Mouse (Mus musculus): Measurements from ENCODE around the gene Tnik.

The Tnik gene

DNA sequence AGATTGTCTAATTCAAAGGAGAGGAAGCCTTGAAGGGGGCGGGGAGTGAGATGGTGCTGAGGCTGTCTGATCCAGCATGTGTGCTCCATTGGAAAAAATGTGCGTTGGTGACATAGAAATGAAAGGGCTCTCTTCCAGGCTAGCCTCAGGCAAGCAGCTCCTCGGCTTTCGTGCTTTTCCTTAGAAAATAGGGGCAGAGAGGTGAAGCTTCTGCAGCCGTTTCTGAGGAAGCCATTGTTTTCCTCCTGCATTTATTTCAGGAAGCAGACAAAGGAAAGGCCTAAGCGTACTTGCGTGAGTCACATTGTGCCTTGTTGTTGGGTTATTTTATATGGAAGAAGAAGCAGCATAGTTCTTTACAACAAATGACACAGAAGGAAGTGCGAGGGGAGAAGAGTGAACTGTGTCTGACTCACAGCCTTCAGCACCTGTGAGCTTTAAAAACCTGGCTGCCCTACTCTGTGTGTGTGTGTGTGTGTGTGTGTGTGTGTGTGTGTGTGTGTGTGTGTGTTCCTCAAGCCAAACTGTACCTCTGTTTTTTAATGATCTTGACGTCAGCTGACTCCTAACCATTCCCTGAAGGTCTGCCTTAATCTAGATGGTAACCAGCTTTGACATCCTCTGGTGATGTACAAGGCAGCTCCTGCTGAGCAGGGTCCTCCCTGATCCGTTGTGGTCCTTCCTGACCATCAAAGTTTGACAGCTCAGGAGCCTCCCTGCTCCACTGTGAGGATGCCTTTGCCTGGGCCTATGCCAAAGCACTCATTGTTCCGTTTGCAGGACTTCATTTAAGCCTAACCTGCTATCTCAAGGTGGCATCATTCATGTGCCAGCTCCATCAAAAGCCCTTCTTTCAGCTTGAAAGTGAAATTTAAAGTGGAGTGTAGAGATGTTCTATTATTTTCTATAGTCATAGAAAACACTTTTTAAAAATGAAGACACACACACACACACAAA, 228.3 kb downstream of the Tnik start:
- no peak for DNase-seq

GRCm38 (mm10) chr3:28496806-28497502, 233.9 kb downstream of the Tnik start:
- no peak for DNase-seq

DNA sequence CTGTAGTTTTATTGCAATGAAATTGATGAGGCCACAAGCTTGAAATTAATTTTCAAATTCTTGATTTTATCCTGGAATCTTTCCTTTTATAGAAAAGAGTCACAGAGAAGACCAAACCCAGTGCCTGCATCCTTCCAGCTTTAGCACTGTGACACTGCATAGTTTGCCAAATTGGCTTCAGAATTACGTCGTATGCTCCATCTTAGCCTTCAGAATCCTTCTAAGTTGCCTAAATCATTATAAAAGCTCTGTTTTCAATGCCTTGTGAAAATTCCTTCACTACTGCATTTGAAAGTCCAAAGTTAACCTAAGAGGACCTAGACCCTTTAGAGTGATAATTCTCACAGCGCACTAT, 234.5 kb downstream of the Tnik start:
- DNase-seq, result no peak

- DNase-seq, result no peak
Measured at GRCm38 (mm10) chr3:28502697-28503096, 239.7 kb downstream of the Tnik start.

DNA sequence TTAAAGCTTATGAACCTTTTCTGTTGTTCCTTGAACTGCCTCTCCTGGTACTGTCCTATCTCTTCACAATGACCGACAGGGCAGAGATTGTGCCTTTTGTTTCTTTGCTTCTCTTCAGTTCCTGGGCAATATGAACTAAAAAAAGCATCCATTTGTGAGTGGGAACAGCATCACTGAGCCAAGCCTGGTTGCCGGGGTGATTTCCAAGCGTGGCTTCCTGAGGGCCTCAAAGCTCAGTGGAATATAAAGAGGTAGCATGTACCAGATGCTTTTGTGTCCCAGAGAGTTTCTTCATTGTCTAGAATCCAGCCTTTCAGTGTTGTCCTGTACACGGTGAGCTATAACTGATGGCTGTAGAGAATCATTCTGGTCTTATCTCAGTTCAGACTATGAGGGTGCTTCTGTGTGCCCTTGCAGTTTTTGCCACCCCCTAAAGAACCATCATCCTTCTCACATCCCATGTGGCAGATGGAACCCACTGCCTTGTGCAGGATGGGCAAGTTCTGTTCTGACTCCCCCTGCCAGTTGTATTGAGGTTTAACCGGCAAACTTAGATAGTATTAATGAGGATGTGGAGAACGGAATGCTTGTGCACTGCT, 246.4 kb downstream of the Tnik start:
- no peak for DNase-seq

DNA sequence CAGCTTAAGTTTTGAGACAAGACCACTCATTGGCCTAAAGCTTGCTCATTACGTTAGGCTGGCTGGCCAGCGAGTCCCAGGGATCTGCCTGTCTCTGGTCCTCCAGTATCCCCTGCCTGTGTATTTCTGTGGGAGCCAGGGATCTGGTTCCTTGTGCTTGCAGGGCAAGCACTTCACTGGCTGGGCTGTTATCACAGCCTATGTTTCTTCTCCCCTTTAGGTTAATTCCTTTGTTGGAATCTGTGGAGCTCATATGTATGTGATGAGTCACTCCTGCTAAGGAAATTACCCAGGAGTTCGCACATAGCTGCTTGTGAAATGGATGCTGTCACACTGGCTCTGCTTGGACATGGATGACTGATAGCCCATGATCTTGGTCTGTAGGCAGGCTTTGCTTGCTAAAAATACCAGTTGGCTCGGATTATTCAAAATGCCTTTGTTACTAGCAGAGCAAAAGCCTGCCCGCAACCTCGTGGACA, 260.0 kb downstream of the Tnik start:
- no peak for DNase-seq

DNA sequence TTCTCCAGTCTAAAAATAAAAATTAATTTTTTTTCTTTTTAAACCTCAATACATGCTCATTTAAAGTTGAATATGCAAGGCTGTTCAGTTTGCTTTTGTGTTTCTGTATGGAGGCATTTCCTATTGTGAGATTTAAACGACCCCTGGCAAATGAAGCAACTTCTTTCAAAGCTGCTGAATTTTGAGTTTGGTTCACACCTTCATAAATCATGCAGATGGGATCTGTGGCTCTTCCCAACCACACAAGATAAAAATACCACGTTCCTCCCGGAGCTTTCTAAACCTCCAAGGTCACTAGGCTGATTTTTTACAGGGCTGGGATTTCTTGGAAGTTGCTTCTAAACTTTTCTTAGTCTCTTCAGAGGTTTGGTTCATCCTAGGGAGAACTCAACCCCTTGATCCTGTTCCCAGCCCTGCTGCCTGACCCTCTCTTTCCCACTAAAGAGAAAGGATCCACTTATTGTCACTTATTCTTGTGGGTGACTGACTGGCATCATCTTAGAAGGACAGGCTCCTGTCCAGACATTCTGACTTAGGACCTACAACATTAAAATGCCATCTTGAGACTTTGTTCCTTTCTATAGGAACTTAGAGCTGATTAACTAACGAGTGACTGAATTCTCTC, 260.6 kb downstream of the Tnik start:
- no peak for DNase-seq

DNA sequence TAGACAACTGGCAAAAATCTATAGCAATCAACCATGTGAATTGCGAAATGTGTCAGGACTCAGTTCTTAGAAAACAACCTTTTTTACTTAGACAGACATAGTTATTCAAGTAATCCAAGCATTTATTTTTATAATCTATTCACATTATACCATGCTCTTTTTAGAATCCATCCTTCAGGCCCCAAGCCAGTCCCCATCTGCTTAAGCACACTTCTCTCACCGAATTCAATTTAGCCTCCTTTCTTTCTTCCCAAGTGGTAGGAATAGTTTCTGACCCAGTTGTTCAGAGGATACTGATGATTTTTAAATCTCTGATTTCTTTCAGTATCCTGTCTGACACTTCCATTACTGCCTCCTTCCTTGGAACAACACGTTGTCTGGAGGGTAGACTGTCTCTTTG, 261.5 kb downstream of the Tnik start:
- DNase-seq, result no peak

DNA sequence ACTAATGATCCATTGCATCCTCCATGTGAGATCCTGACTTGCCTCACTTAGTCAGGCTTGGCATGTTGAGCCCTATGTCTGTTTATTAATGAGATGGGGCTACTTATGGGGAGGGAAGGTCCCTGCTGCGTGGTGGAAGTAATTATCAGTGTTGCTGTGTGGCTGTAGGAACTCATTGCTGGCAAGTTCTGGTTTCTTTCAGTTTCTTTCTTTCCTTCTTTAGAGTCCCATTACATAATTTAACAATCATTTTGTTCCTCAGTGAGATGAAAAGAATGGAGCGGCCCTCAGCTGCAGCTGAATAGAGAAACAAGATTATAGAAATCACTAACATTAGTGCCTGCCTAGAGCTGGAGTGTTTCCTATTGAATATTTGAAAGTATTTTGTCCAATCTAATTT, 263.7 kb downstream of the Tnik start:
- DNase-seq, result no peak

DNA sequence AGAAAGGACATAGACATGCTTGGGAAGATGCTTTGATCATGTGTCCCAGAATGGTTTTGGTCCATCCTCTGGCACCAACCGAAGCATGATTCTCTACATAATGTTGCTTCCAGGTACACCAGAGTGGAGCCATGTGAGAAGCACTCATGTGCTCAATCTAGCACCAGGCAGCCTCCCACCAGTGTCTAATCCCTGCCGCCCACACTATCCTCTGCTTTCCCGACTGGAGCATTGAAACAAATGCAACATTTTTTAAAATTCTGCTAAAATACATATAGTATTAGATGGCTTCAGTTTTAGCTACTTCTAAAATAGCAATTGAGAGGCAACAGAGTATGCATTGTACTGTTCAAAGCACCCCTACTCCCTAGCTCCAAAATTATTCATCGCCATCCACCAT, 264.2 kb downstream of the Tnik start:
- DNase-seq, result no peak

GRCm38 (mm10) chr3:28529548-28529947, 266.5 kb downstream of the Tnik start:
- DNase-seq, result no peak

GRCm38 (mm10) chr3:28531294-28531956, 268.4 kb downstream of the Tnik start:
- no peak for DNase-seq

DNA sequence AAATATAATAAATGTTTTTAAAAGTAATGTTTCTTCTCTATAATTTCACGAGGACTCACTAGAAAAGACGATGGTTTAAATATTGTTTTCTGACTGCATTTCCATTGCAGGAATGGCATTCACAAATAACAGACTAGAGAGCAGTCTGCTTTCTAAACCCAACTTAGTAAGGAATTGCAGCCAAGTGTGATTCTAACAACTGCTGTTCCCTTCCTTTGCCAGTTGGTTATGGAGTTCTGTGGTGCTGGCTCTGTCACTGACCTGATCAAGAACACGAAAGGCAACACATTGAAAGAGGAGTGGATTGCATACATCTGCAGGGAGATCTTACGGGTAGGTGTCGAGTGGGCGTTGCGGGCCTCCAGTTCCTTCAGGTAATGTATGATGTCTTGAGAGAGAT, 269.7 kb downstream of the Tnik start:
- no peak for DNase-seq

DNA sequence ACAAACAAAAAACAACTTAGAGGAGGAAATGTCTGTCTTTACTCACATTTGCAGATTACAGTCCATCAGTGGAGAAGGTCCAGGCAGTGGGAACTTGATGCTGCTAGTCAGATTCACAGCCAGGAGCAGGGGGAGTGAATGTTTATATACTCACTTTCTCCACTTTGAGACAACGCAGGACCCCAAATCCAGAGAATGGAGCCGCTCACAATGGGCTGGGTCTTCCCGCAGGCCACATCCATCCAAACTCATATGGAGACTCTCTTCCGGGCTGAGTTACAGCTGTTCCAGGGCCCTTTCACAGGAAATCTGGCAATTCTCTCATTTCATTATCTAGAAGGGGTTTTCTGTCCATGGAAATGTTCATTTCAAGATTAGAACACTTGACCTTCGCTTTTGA, 277.1 kb downstream of the Tnik start:
- no peak for DNase-seq

GRCm38 (mm10) chr3:28542941-28543340, 279.9 kb downstream of the Tnik start:
- no peak for DNase-seq

- peak; percentile 58 for DNase-seq
Measured at GRCm38 (mm10) chr3:28543380-28543984, 280.5 kb downstream of the Tnik start.

GRCm38 (mm10) chr3:28544345-28544869, 281.4 kb downstream of the Tnik start:
- no peak for DNase-seq

GRCm38 (mm10) chr3:28547965-28548730, 285.1 kb downstream of the Tnik start:
- DNase-seq, result no peak

GRCm38 (mm10) chr3:28549391-28549790, 286.4 kb downstream of the Tnik start:
- no peak for DNase-seq

DNA sequence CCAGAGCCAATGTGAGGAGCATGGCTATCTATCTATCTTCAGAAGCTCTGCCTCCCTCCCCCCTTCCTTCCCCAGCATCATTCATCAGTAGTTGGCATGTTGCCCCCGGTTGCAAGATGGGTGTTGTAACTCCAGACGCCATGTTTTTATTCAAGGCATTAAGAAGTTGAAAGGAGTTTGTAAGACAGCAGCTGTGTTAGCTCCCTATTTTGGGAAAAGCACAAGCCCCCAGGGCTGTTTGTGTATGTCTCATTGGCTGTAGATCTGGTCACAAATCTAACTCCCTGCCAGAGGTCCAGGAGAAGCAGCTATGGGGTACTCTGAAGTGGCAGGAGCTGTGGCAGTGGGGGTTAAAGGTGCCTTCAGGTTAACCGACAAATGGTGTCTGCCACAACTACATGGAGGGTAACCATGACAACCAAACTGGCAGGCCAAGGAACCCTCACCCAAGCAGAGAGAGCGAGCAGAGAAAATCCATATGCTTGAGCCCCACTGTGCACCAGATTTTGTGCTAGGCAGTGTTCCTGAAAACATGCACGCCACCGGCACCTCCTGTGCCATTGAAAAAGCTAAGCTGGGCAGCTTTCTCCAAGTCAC, 287.6 kb downstream of the Tnik start:
- DNase-seq, result peak; percentile 22

DNA sequence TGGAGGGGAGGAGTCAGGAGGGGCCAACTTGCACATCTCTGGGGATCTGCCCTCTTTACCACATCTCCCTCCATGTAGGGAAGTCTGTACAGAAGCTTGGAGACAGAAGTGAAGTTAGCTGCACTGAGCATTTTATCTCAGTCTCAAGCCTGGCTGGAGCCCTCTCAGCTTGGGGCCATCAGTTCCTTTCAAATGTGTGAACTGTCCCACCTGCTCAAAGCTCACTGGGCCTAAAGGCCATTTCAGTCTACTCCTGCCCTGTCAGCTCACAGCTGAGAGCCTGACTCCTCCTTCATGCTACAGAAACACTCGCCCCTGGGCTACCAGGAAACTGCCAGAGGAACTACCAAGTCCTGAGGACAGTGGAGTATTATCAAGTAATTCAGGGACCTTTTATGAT, 288.7 kb downstream of the Tnik start:
- no peak for DNase-seq

All from lung, postnatal 14 days (tissue).